Mouse (Mus musculus) heart, postnatal 10 days (tissue): ENCODE results near the gene Ugt2b1. TPM values are rescaled to one million over a fixed set of nuclear protein-coding genes. Genes with fewer than 3 reads are reported as not detected.
"Not testable (repeated sequence)": the region's sequence is repeated elsewhere in the genome, so short reads cannot be mapped to it uniquely, and the experiment has no call there.

ENCODE experiments used
- DNase-seq, 2 experiments: peaks; one replicate each; pipeline ENCODE4 v3.0.0; 2021
- intact Hi-C: fragments of 180-260 bp; cut with DNase I; formaldehyde crosslinking; loops from one replicate; pipeline ENCODE4 v1.15.1; 2025
- total RNA-seq, 2 experiments: library from RNA; stranded (reverse); gene quantifications; 2 replicates each; pipeline ENCODE4 v1.2.3; 2021

Ugt2b1 gene
- not detected for total RNA-seq

DNA sequence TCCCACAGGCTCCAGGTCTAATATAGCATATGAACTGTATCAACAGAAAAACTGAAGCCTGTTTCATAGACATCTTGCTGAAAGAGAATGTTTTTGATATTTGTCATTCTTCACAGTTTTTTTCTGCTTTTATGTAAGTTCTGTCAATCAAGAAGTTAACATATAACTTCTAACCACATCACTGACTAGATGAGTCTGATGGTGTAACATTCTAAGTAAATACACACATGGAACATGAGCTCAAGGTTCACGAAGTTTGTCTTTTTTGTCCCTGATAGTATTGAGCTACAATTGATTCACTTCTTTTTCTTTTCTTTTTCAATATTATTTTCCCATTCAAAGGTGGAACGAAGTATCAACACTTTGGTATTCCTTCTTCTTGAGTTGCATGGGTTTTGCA, at the start of gene Ugt2b1:
Ugt2b1 (minus strand) TSS at position 105 of the 400 bp plus-strand sequence.
- intact Hi-C loops = no loop called here
- DNase-seq = no peak

DNA sequence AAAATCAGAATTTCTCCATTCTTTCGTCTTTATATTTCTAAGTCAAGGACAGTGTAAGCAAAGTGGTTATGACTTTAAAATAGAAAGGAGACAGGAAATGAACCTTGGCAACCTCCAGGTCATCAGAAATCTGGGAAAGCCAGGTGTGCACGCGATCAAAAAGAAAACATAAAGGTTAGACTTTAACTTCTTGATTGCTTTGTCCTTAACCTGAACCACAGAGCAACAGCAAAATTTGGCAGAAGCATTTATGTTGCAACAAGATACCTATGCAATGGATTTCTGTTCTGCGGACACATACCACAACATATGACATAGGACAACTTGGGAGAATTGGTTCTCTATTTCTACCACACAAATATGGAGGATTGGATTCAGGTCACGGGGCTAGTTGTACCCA, 40.9 kb upstream of the Ugt2b1 start:
- intact Hi-C loops, DNase-seq: not testable (repeated sequence)

DNA sequence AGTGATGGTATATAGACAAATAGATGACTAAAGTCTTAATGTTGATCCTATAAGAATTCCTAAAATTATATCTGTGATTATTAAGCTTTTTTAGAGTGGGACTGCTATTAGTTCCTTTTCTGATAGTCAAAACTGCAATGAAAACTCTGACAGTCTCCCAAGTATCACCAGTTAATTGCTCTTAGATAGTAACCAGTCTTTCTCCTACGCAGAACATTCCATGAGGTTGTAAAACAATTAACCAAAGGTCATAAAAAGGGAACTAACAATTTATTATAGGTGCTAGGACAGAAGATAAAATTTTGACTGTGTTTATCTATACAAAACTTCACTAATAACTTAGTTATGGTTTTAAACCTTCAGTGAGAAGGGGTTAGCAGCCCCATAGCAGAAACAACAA, 36.5 kb upstream of the Ugt2b1 start:
- intact Hi-C loops, DNase-seq: not testable (repeated sequence)

DNA sequence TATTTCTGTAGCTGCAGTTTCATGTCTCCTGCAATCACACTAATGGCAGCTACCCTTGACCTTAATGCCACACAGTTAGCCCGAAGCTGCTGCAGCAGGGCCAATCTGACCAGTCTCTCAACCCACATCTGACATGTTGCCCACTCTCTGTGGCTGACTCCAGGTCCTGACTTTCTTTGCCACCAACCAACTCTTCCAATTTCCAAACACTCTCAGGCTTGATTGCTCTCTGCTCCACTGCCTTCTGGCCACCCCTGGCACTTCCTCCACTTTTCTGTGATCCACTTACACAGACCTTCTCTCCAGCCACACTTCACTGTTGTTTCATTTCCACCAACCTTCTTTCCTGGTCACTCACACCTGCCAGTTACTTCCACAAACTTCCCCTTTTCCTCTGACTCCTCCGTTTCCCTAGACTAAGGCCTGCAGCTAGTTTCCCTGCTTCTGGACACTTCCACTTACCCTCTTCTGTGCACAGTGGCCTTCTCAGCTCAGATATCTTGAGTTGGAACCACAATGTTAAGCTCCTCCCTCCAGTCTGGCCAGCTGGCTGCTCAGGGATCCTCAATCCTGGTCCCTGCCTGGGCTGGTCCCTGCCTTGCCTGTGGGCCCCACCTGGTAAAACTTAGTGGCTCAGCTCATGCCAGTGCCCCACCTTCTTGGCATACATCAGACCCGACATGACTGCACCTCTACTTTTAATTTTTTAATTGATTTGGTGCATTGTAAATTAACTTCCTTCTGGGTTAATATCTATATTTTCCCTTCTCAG, 35.4 kb upstream of the Ugt2b1 start:
- intact Hi-C loops = no loop called here
- no peak for DNase-seq

DNA sequence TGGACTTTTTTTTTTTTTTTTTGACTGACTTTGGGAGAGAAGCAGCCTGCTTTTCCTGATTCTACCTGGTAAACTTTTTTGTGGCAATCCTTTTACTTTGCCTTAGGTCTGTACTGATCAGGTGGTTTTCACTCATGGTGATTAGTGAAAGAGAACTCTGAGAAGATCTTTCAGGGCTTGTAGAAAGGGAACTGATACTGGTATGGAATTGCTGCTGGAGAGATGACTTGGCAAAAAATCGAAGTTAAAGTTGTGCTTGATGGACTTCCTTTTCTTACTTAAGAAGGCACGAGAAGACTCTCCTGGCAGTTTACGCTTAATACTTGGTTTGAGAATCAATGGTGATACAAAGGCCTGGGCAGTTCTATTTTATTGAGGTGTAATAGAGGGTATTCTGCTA, 34.2 kb upstream of the Ugt2b1 start:
- intact Hi-C loops = no loop called here
- no peak for DNase-seq

DNA sequence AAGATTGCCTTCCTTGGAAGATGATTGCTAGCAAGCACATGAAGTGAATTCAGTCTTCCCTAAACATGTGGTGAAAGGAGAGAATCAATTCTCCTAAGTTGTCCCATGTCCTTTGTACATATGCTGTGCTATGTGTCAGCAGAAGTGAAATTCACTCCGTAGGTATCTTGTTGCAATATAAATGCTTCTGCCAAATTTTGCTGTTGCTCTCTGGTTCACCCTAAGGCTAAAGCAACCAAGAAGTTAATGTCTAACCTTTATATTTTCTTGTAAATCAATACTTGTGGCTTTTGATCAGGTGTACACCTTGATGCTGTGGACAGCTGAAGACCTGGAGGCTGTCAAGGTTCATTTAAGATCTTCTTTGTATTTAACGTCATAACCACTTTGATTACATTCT, 15.8 kb upstream of the Ugt2b1 start:
- no peak for DNase-seq
- intact Hi-C loops = no loop called here

DNA sequence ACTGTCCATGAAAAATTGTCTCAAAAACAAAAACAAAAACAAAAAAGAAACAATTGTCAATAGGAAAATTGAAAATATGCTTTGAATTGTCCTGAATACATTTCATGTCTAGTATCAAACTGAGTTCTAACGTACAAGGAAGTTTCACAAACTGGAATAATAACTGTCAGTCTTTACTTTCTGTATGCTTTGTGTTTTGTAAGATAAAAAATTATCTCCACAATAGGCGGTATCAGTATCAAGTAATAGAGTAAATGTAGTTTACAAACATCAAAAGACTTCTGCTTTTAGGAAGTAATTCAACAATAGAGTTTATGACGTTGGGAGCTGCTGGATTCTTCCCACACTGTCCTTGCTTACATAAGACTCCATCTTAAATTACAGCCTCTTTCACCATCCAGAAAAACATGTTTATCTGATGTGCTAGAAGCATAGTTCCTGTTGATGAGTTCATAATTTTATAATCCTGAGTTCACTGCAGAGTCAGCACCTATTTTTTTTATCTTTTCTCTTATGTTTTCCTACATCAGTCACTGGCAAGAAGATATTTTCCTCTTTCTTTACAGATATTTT, 5.6 kb downstream of the Ugt2b1 start:
- no peak for DNase-seq
- intact Hi-C loops = loop anchor here (5.0 kb wide), 1 partner anchor 62 kb away; no protein-coding TSS in a partner anchor

DNA sequence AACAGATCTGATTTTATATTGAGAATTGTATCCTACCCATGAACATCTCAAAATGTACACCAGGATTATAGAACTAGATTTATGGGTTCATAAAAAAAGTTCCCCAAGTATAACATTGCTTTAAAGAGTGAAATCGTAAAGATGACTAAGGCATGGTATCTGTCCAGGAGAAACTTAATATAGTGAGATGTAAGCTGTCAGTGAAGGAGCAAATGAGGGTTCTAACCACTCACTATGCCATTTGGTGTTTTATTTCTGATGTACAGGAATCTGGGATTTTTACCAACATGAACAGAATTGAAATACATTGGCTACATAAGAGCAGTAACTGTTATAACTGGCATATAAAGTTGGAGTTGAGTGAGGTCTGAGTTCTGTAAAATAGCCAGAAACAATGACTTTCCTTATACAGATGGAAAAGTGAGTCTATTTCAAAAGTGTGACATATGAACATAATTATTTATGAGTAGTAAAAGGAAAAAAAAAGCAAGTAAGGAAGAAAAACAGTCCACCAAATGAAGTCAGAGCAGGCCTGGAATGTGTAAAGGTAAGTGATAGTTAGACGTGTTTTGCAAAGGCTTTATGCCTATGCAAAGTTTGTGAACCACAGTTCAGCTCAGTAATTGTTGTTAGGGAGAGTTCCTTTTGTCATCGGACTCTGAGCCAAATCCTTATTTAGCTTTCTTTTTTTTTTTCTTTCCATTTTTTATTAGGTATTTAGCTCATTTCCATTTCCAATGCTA, 14.8 kb downstream of the Ugt2b1 start:
- intact Hi-C loops = no loop called here
- DNase-seq = no peak

DNA sequence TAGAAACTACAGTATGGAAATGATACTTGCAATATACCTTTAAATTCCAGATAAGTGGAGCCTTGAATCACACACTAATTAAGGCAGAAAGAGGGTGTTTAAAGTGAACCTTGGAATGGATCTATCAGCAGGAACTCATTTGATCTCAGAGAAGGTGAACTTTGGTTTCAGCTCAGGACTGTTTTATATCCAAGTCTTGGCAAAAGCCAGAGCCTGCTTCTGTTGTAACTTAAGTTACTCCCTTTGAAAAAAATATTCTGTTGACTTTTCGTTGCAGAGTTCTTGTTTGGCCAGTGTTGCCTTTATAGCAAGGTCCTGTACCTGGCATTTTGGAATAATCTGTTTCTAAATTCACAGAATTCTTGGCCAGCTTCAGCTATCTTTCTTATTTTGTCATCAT, 15.6 kb downstream of the Ugt2b1 start:
- intact Hi-C loops = no loop called here
- DNase-seq = no peak

DNA sequence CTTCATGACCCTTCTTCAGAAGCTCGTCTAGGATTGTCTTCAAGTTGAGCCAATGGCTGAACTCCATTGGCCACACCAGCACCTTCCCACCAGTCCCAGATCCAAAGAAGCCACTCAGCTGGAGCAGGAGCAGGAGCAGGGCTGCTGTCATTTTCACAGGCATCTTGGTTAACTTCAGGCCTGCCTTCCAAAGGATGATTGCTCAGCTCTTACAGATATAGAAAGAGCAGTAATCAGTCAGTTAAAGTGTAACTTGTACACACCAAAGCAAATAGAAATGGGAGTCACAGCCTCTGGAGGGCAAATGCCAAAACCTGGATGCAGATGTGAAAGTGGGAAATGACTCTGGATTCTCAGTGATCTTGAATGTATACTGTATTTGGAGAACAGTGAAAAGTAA, 19.6 kb downstream of the Ugt2b1 start, which contains the start of gene Ugt2b34:
Ugt2b34 (minus strand) TSS at position 180 of the 400 bp plus-strand sequence.
- intact Hi-C loops = no loop called here
- no peak for DNase-seq

DNA sequence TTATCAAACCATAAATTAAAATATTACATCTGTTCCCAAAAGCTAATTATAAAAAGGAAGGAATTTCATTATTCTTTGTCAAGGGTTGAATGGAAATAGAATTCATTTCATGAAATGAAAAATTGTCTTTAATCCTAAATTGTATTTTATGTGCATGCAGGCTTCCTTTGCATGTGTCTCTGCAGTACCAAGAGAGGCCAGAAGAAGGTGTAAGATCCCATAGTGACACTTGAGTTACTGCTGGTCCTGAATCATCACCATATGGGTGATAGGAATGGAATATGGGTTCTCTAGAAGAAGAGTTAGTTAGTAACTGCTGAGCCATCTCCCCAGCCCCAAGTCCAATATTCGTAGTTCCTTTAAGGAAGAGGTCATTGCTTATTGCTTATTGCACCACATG, 36.4 kb downstream of the Ugt2b1 start:
- no peak for DNase-seq
- intact Hi-C loops = loop anchor here (5.0 kb wide), 1 partner anchor 252 kb away; the partner anchor contains the start of gene Ugt2b5

DNA sequence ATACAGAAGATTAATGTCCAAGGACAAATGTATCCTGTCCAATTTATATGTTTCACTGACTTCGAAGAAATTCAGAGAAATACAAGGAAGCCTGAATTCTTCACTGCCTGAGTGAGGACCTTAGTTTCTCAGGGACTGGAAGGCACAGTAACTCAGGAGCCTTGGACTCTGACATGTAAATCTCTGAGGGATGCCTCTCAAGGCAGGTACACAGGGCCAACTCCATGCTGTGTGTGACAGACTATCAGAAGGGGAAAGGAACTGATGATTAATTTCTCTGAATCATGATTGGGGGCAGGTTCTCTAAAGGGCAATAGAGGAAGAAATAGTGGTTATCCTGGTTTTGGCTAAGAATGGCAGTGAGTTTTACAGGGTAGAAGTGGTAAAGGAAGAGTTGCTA, 37.9 kb downstream of the Ugt2b1 start:
- DNase-seq = no peak
- intact Hi-C loops = loop anchor here (5.0 kb wide), 1 partner anchor 254 kb away; the partner anchor contains the start of gene Ugt2b5

DNA sequence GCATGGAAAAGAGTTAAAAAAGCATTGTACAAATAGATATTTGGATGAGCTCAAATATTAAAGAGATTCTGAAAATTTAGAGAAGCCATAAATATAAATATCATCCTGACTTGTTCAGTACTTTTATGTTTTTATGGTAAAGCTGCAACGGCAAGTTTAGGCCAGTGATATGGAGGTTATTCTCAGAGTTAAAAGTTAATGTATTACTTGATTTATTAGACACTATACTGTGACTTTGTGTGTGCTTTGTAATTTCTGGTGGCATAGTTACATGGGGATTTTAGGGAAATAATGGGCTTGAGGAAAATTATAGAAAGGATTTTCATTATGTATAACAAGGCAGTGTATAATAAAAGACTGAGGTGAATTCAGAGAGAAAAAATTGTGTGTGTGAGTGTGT, 39.2 kb downstream of the Ugt2b1 start:
- DNase-seq = no peak
- intact Hi-C loops = loop anchor here (5.0 kb wide), 1 partner anchor 255 kb away; the partner anchor contains the start of gene Ugt2b5

DNA sequence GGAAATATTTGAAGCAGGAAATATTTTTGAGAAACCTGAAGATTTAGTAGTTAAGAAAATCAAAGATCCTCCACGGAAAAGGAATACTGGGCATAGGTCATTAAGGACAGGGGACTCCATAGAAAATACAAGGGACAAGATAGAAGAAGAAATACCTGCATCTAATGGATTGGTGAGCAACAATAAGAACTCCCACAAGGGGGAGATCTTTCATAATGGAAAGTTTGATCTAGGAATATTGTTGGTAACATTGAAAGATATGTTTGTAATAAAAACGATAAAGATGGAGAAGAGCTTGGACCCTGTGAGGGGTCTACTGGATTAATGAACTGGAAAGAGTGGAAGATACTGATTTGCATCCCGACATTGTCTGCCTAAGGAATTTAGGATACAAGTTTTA, 39.7 kb downstream of the Ugt2b1 start:
- intact Hi-C loops = loop anchor here (5.0 kb wide), 1 partner anchor 256 kb away; the partner anchor contains the start of gene Ugt2b5
- DNase-seq = peak in 1 of 2 experiments; percentile 4

DNA sequence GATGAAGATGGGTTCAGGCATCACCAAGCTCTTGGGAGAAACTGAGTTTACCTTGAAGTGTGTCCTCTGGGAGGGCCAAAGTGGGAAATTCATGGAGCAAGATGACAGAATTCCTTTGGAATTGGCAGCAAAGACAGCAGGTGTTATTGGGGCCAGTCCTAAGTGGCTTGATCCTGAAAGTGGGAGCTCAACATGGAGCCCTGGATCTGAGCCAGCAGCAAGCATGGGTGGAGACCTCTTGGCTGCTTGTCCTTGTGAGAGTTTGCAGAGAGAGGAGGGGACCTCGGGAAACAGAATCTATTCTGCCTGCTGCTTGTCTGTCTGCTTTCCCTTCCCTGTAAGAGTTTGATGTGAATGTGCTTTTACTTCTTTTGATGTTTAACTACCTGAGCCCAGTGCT, 54.5 kb downstream of the Ugt2b1 start:
- intact Hi-C loops = no loop called here
- DNase-seq = peak in 1 of 2 experiments; percentile 4

Other genes starting within 250 kb of the Ugt2b1 start
- not detected for gene Tmprss11e, start 180.7 kb downstream of the Ugt2b1 start, total RNA-seq
- gene Ythdc1, start 122.3 kb downstream of the Ugt2b1 start, total RNA-seq = 10 to 100 TPM; 40.0 to 44.5 TPM
- not detected for gene Ugt2b34, start 19.6 kb downstream of the Ugt2b1 start, total RNA-seq
- gene Ugt2b35, start 74.3 kb upstream of the Ugt2b1 start, total RNA-seq = not detected
- not detected for gene Ugt2b36, start 166.0 kb upstream of the Ugt2b1 start, total RNA-seq
- not detected for gene Ugt2b5, start 213.8 kb upstream of the Ugt2b1 start, total RNA-seq